Mouse (Mus musculus): ENCODE measurements at regions not wholly inside any gene's neighbourhood (a gene's known extent, or its start where the extent isn't known, plus 50 kb on each side); places are given as distances from the start of the nearest gene placed in this dataset.

DNA sequence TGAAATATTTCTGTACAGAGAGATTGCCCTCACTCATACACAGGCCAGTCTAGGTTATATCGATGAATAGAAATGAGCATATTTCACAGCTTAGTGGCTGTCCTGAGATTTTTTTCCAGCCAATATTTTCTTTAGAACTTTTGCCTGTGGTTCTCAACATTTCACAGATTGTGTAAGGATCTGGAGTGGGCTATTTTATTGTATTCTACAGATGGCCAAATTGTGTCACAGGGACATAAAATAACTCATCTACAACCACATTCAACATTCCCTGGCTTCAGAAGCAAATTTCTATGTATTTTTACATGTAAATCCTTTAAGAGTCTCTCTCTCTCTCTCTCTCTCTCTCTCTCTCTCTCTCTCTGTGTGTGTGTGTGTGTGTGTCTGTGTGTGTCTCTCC is 303.3 kb downstream of the Osr1 start:
- TF ChIP-seq CEBPB (IDR thresholded peaks at IDR 0.05; ENCODE audit: insufficient read depth, poor library complexity, severe bottlenecking) = no peak
- no peak for TF ChIP-seq POLR2AphosphoS2 (IDR thresholded peaks at IDR 0.05; ENCODE audit: insufficient read length, low read depth)
- TF ChIP-seq POLR2A (IDR thresholded peaks at IDR 0.05; ENCODE audit: insufficient read length, low read depth) = no peak
- no peak for TF ChIP-seq MAX (IDR thresholded peaks at IDR 0.05; ENCODE audit: low read depth)
- no peak for TF ChIP-seq MYOD1 (IDR thresholded peaks at IDR 0.05; ENCODE audit: control insufficient read depth in 1 of 3, insufficient read length in 2 of 3, low read depth in 2 of 3)
- no peak for TF ChIP-seq MYOG (IDR thresholded peaks at IDR 0.05; ENCODE audit: control insufficient read depth in 1 of 3, insufficient read depth in 1 of 3, insufficient read length in 2 of 3, low read depth in 2 of 3)
- TF ChIP-seq E2F4 (IDR thresholded peaks at IDR 0.05; ENCODE audit: insufficient read depth) = no peak
- no peak for TF ChIP-seq SRF (IDR thresholded peaks at IDR 0.05; ENCODE audit: control insufficient read depth, insufficient read length, low read depth)
- no peak for TF ChIP-seq REST (IDR thresholded peaks at IDR 0.05; ENCODE audit: insufficient read depth, insufficient read length)
- Histone ChIP-seq H3ac (ENCODE audit: control insufficient read depth, insufficient read length) (no peak overlapping the region), H3K4me2 (ENCODE audit: low read depth) (no peak overlapping the region), H3K27me3 (ENCODE audit: control insufficient read depth, insufficient read depth, insufficient read length) (no peaks in the 10 kb centered on the region), H3K79me2 (ENCODE audit: control insufficient read depth, insufficient read depth) (no peaks in the 10 kb centered on the region), H3K4me3 (no peak overlapping the region), H3K36me3 (ENCODE audit: control insufficient read depth, insufficient read depth) (no peaks in the 10 kb centered on the region)

GRCm38 (mm10) chr12:9874823-9875222 is 304.9 kb downstream of the Osr1 start:
- Histone ChIP-seq H3K4me3 (no peak overlapping the region), H3K79me2 (ENCODE audit: control insufficient read depth, insufficient read depth) (no peaks in the 10 kb centered on the region), H3K27me3 (ENCODE audit: control insufficient read depth, insufficient read depth, insufficient read length) (no peaks in the 10 kb centered on the region), H3K36me3 (ENCODE audit: control insufficient read depth, insufficient read depth) (no peaks in the 10 kb centered on the region), H3ac (ENCODE audit: control insufficient read depth, insufficient read length) (no peak overlapping the region), H3K4me2 (ENCODE audit: low read depth) (no peak overlapping the region)
- no peak for TF ChIP-seq MAX (IDR thresholded peaks at IDR 0.05; ENCODE audit: low read depth)
- TF ChIP-seq SRF (IDR thresholded peaks at IDR 0.05; ENCODE audit: control insufficient read depth, insufficient read length, low read depth) = no peak
- no peak for TF ChIP-seq TCF3 (IDR thresholded peaks at IDR 0.05; ENCODE audit: insufficient read length, low read depth)

DNA sequence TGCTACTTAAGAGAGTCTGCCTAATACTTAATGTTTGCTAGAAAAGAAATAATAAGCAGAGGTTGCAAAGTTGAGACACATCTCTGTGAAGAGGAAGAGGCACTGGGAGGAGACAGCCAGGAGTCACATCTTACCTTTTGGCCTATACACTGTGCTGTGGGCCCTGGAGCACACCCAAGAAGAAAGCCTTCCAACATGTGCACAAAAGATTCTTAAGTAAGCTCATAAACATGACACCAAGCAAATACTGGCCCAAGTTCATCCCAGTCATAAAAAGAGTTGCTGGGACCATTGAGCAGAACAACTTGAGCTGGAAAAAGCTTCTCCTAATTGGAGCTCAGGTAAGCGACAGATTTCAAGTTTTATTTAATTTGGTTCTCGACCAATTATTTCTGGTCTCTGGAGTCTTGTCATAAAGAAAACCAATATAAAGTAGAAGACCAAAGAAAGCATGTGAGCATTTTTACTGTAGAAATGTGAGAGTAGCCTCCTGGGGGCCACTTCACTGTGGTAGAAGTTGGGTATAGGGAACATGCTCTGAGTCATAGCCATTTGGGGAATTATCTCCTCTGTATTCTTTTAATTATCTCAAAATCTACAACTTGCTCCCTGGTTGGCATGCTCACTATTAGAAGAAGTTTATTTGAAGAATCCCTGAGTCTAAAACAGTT is 312.2 kb downstream of the Osr1 start:
- Histone ChIP-seq H3K36me3 (ENCODE audit: control insufficient read depth, insufficient read depth) (no peaks in the 10 kb centered on the region), H3K79me2 (ENCODE audit: control insufficient read depth, insufficient read depth) (no peaks in the 10 kb centered on the region), H3ac (ENCODE audit: control insufficient read depth, insufficient read length) (no peak overlapping the region), H3K4me2 (ENCODE audit: low read depth) (no peak overlapping the region), H3K27me3 (ENCODE audit: control insufficient read depth, insufficient read depth, insufficient read length) (no peaks in the 10 kb centered on the region), H3K4me3 (no peak overlapping the region)
- TF ChIP-seq REST (IDR thresholded peaks at IDR 0.05; ENCODE audit: insufficient read depth, insufficient read length) = no peak
- TF ChIP-seq MYOG (IDR thresholded peaks at IDR 0.05; ENCODE audit: control insufficient read depth in 1 of 3, insufficient read depth in 1 of 3, insufficient read length in 2 of 3, low read depth in 2 of 3) = no peak
- TF ChIP-seq POLR2AphosphoS2 (IDR thresholded peaks at IDR 0.05; ENCODE audit: insufficient read length, low read depth) = no peak
- no peak for TF ChIP-seq MAX (IDR thresholded peaks at IDR 0.05; ENCODE audit: low read depth)
- TF ChIP-seq POLR2A (IDR thresholded peaks at IDR 0.05; ENCODE audit: insufficient read length, low read depth) = no peak
- TF ChIP-seq CEBPB (IDR thresholded peaks at IDR 0.05; ENCODE audit: insufficient read depth, poor library complexity, severe bottlenecking) = no peak
- TF ChIP-seq TCF12 (IDR thresholded peaks at IDR 0.05; ENCODE audit: insufficient read depth, poor library complexity, severe bottlenecking) = no peak
- no peak for TF ChIP-seq TCF3 (IDR thresholded peaks at IDR 0.05; ENCODE audit: insufficient read length, low read depth)
- no peak for TF ChIP-seq SRF (IDR thresholded peaks at IDR 0.05; ENCODE audit: control insufficient read depth, insufficient read length, low read depth)
- no peak for TF ChIP-seq USF1 (IDR thresholded peaks at IDR 0.05; ENCODE audit: low read depth)
- TF ChIP-seq MYOD1 (IDR thresholded peaks at IDR 0.05; ENCODE audit: control insufficient read depth in 1 of 3, insufficient read length in 2 of 3, low read depth in 2 of 3) = no peak
- no peak for TF ChIP-seq E2F4 (IDR thresholded peaks at IDR 0.05; ENCODE audit: insufficient read depth)

GRCm38 (mm10) chr12:9883037-9883730 is 313.3 kb downstream of the Osr1 start:
- no peak overlapping the region for H3K4me3 ChIP-seq
- H3K27me3 ChIP-seq (ENCODE audit: control insufficient read depth, insufficient read depth, insufficient read length) = no peaks in the 10 kb centered on the region
- TF ChIP-seq TCF12 (IDR thresholded peaks at IDR 0.05; ENCODE audit: insufficient read depth, poor library complexity, severe bottlenecking) = no peak
- no peaks in the 10 kb centered on the region for H3K36me3 ChIP-seq (ENCODE audit: control insufficient read depth, insufficient read depth)
- H3K4me2 ChIP-seq (ENCODE audit: low read depth) = no peak overlapping the region
- no peak overlapping the region for H3ac ChIP-seq (ENCODE audit: control insufficient read depth, insufficient read length)
- no peaks in the 10 kb centered on the region for H3K79me2 ChIP-seq (ENCODE audit: control insufficient read depth, insufficient read depth)

- Histone ChIP-seq H3K36me3 (ENCODE audit: control insufficient read depth, insufficient read depth) (no peaks in the 10 kb centered on the region), H3K4me3 (no peak overlapping the region), H3K4me2 (ENCODE audit: low read depth) (no peak overlapping the region), H3K27me3 (ENCODE audit: control insufficient read depth, insufficient read depth, insufficient read length) (no peaks in the 10 kb centered on the region), H3ac (ENCODE audit: control insufficient read depth, insufficient read length) (no peak overlapping the region), H3K79me2 (ENCODE audit: control insufficient read depth, insufficient read depth) (no peaks in the 10 kb centered on the region)
- TF ChIP-seq TCF12 (IDR thresholded peaks at IDR 0.05; ENCODE audit: insufficient read depth, poor library complexity, severe bottlenecking) = no peak
Observed at GRCm38 (mm10) chr12:9894521-9894920, 324.6 kb downstream of the Osr1 start.

Data from myocyte (in vitro differentiated cells).